ENCODE assay signal across 7 mouse cellular contexts in the genomic region with DNA sequence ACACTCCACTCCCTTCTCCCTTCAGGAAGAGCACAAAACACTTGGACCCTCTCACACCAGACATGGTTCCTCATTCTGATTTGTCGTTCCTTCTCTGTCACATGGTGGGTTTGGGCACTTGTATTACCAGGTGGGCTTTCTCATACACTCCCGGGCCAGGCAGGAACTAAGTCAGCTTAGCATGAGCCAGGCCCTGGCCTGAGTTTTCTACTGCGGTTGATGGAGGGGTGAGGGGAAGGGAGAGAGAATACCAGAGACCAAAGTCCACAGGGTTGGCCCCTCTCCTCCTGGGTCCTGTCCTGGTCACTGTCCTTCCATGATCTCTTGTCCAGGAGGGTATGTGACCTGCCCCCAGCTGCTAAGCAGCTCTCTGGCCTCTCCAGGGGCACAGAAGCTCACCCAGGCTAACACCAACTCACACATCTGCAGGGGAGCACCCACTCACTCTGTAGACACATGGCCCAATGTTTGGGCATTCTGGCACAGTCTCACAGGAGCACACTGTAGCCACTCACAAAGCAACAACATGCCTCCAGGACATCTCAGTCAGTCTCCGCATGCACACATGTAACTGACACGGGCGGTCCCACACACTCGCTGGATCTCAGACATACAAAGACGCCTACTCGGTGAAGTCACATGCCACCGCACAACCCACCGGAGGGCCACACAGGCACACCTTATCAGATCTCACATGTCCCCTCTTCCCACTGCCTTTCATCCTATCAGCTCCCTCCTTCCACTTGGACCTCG. TPM values are rescaled to one million over a fixed set of nuclear protein-coding genes. Genes with fewer than 3 reads are reported as not detected.
DNase-seq lines count a peak whose midpoint lies in the region; ATAC-seq and TF ChIP-seq lines count a peak whose summit lies in the region.

No protein-coding gene starts in this region.

- H3K4me2 ChIP-seq in CH12.LX (ENCODE audit: insufficient read depth, low read depth, poor library complexity, severe bottlenecking) = peak overlapping the region; percentile 48
- H3K4me2 ChIP-seq in hindbrain, postnatal 0 days (ENCODE audit: low read depth, low read length) = peak overlapping the region; percentile 98
- peak overlapping the region; percentile 98 for H3K4me2 ChIP-seq in neural tube, embryonic 11.5 days (ENCODE audit: low read depth)

- no peak overlapping the region for H3K9ac ChIP-seq in CH12.LX (ENCODE audit: insufficient read depth, low read depth)
- H3K9ac ChIP-seq in hindbrain, postnatal 0 days (replicated peaks; ENCODE audit: low read length) = peak overlapping the region; percentile 100
- H3K9ac ChIP-seq in neural tube, embryonic 11.5 days (ENCODE audit: low read length) = peak overlapping the region; percentile 99

- in situ Hi-C loops in CH12.LX (cut with MboI; ENCODE audit: low pct_ligation_motif_present, low pct_unique_long_range_greater_than_20kb, low sequenced_read_pairs) = no loop called here

- H3K36me3 ChIP-seq in C2C12 (ENCODE audit: control insufficient read depth, insufficient read depth) (peaks cover 34% of the 10 kb centered on the region), CH12.LX (replicated peaks in 1 of 2; ENCODE audit: control insufficient read depth in 1 of 2, insufficient read depth in 1 of 2, low read length in 1 of 2) (peaks cover 0 to 11% of the 10 kb centered on the region in 2 experiments)
- H3K36me3 ChIP-seq in hindbrain, postnatal 0 days (ENCODE audit: insufficient read depth, low read length) = peaks cover 13% of the 10 kb centered on the region
- H3K36me3 ChIP-seq in neural tube, embryonic 11.5 days (ENCODE audit: control insufficient read depth, insufficient read depth, low read length) = peaks cover 11% of the 10 kb centered on the region

- no peak for TF ChIP-seq POLR2A in CH12.LX (IDR thresholded peaks at IDR 0.05; ENCODE audit: low read depth, low read length)
- TF ChIP-seq POLR2A in embryonic fibroblast, embryonic 13.5 days (IDR thresholded peaks at IDR 0.05; ENCODE audit: low read depth, low read length) = peak; percentile 37; the same call in 1 of the 2 replicates

- peak overlapping the region; percentile 93 for H3ac ChIP-seq in C2C12 (ENCODE audit: control insufficient read depth, insufficient read length, low read depth)

- H3K9me3 ChIP-seq in CH12.LX (replicated peaks; ENCODE audit: low read length) = no peaks in the 10 kb centered on the region
- no peaks in the 10 kb centered on the region for H3K9me3 ChIP-seq in hindbrain, postnatal 0 days (ENCODE audit: low read length)
- no peaks in the 10 kb centered on the region for H3K9me3 ChIP-seq in neural tube, embryonic 11.5 days (ENCODE audit: control insufficient read depth, low read length)

- H3K4me1 ChIP-seq in CH12.LX (ENCODE audit: control insufficient read depth in 1 of 2, insufficient read depth in 2 of 2) = peaks cover 7 to 56% of the 10 kb centered on the region in 2 experiments
- peaks cover 4% of the 10 kb centered on the region for H3K4me1 ChIP-seq in embryonic fibroblast, embryonic 13.5 days (ENCODE audit: control insufficient read depth, insufficient read depth, low read length)
- H3K4me1 ChIP-seq in hindbrain, postnatal 0 days (ENCODE audit: insufficient read depth, low read length) = peaks cover 32% of the 10 kb centered on the region
- H3K4me1 ChIP-seq in neural tube, embryonic 11.5 days (ENCODE audit: control insufficient read depth, insufficient read depth, low read length) = peaks cover 26% of the 10 kb centered on the region

- H3K79me3 ChIP-seq in C2C12 (ENCODE audit: low read depth) = peaks cover 22% of the 10 kb centered on the region

- no peak for TF ChIP-seq RAD21 in CH12.LX (IDR thresholded peaks at IDR 0.05; ENCODE audit: low read depth, low read length)

- H3K79me2 ChIP-seq in C2C12 (ENCODE audit: control insufficient read depth, insufficient read depth) (peaks cover 29% of the 10 kb centered on the region), CH12.LX (replicated peaks; ENCODE audit: control insufficient read depth, extremely low read depth, insufficient read depth, poor library complexity, severe bottlenecking) (no peaks in the 10 kb centered on the region)

- H3K27me3 ChIP-seq in C2C12 (ENCODE audit: control insufficient read depth, insufficient read depth, insufficient read length) = no peaks in the 10 kb centered on the region
- H3K27me3 ChIP-seq in CH12.LX (replicated peaks) = peaks cover 10% of the 10 kb centered on the region
- no peaks in the 10 kb centered on the region for H3K27me3 ChIP-seq in hindbrain, postnatal 0 days (ENCODE audit: insufficient read depth, low read length)
- H3K27me3 ChIP-seq in neural tube, embryonic 11.5 days (ENCODE audit: control insufficient read depth, insufficient read depth, low read length) = no peaks in the 10 kb centered on the region

- DNase-seq in CH12.LX (ENCODE audit: extremely low read depth) = no peak
- peak; percentile 63 for DNase-seq in hindbrain, postnatal 0 days (ENCODE audit: low spot score)
- DNase-seq in left cerebral cortex, adult 9 months (ENCODE audit: low spot score in 2 of 2) = peak; percentile 80 to 85
- DNase-seq in neural tube, embryonic 11.5 days (ENCODE audit: low spot score) = peak; percentile 40

- TF ChIP-seq CTCF in C2C12 (IDR thresholded peaks at IDR 0.05; ENCODE audit: control insufficient read depth, insufficient read depth, insufficient read length) (no peak), CH12.LX (conservative IDR thresholded peaks at IDR 0.05 in 1 of 2, IDR thresholded peaks at IDR 0.05 in 1 of 2; ENCODE audit: low read depth in 2 of 2, low read length in 2 of 2) (no peak)
- TF ChIP-seq CTCF in embryonic fibroblast, embryonic 13.5 days (IDR thresholded peaks at IDR 0.05; ENCODE audit: borderline replicate concordance, insufficient read depth, low read length) = no peak
- no peak for TF ChIP-seq CTCF in hindbrain, postnatal 0 days (IDR thresholded peaks at IDR 0.05; ENCODE audit: low read depth)

- dilution Hi-C loops in CH12.LX (cut with MboI; ENCODE audit: extremely low pct_ligation_motif_present, extremely low pct_unique_long_range_greater_than_20kb, low sequenced_read_pairs) = no loop called here

- no peak overlapping the region for H3K27ac ChIP-seq in CH12.LX (ENCODE audit: insufficient read depth, low read depth)
- H3K27ac ChIP-seq in embryonic fibroblast, embryonic 13.5 days (ENCODE audit: insufficient read depth, low read length) = no peak overlapping the region
- H3K27ac ChIP-seq in hindbrain, postnatal 0 days = peak overlapping the region; percentile 100
- peak overlapping the region; percentile 100 for H3K27ac ChIP-seq in neural tube, embryonic 11.5 days (ENCODE audit: low read depth, low read length)

- no peak for TF ChIP-seq EP300 in CH12.LX (IDR thresholded peaks at IDR 0.05; ENCODE audit: low read length)

- H3K4me3 ChIP-seq in C2C12 (ENCODE audit: insufficient read depth, poor library complexity, severe bottlenecking) = peak overlapping the region; percentile 84
- H3K4me3 ChIP-seq in CH12.LX (replicated peaks in 1 of 3; ENCODE audit: low read depth in 2 of 3, low read length in 2 of 3, poor library complexity in 1 of 3) = peak overlapping the region in 2 of 3 experiments; percentile 17 to 66
- peak overlapping the region; percentile 56 for H3K4me3 ChIP-seq in embryonic fibroblast, embryonic 13.5 days (ENCODE audit: insufficient read depth, low read length)
- H3K4me3 ChIP-seq in hindbrain, postnatal 0 days (ENCODE audit: low read length) = peak overlapping the region; percentile 89
- peak overlapping the region; percentile 92 for H3K4me3 ChIP-seq in neural tube, embryonic 11.5 days (ENCODE audit: low read depth, low read length)

- WGBS in hindbrain, postnatal 0 days = 1% methylated on average over 12 of the region's 12 CpGs
- WGBS in neural tube, embryonic 11.5 days = 11% methylated on average over 12 of the region's 12 CpGs

- 0 out of 2 replicates have a peak, but pooled peaks have one; percentile 2 for ATAC-seq in hindbrain, postnatal 0 days
- ATAC-seq in neural tube, embryonic 11.5 days (ENCODE audit: insufficient read depth, low FRiP score, low TSS enrichment) = no peak
- no peak for ATAC-seq in monocyte, adult 5-6 weeks (replicated peaks; ENCODE audit: insufficient number of reproducible peaks, low FRiP score, low TSS enrichment, poor library complexity, severe bottlenecking)

RNA-seq across cellular contexts. Expression of gene Ptms, which starts 3.8 kb away (rescaled TPM):
- polyA plus RNA-seq in C2C12 (2012; fragmentation: generic; extraction: Trizol) = 1,903 TPM
- total RNA-seq in CH12.LX (2012; rRNA removed) = 11.0 and 12.8 TPM in 2 replicates
- 7.0 and 8.1 TPM in 2 replicates for total RNA-seq in CH12.LX (2014; rRNA removed)
- 96.6 and 99.6 TPM in 2 replicates for polyA plus RNA-seq in CH12.LX (2012; ENCODE audit: insufficient read length, low read depth)
- 602 and 622 TPM in 2 replicates for polyA plus RNA-seq in embryonic fibroblast, embryonic 13.5 days (2011; ENCODE audit: insufficient read length, low read depth, missing spikeins)
- 913 and 1,024 TPM in 2 replicates for total RNA-seq in hindbrain, postnatal 0 days (2014; rRNA removed)
- 767 and 773 TPM in 2 replicates for polyA plus RNA-seq in hindbrain, postnatal 0 days (2015; fragmentation: Nextera tagmentation; extraction: Ambion mirVana)
- polyA plus RNA-seq in neural tube, embryonic 11.5 days (2014; fragmentation: Nextera tagmentation; extraction: Ambion mirVana) = 345 and 381 TPM in 2 replicates
- total RNA-seq in monocyte, adult 5-6 weeks (2017) = 89.3 to 145 TPM (median 115 TPM) in 3 replicates

RNA-seq across cellular contexts. Expression of gene Lag3, which starts 4.6 kb away (rescaled TPM):
- polyA plus RNA-seq in C2C12 (2012; fragmentation: generic; extraction: Trizol) (0.44 TPM), CH12.LX (2012; ENCODE audit: insufficient read length, low read depth) (1.5 and 2.0 TPM in 2 replicates)
- total RNA-seq in CH12.LX (2012; rRNA removed) (1.2 and 1.9 TPM in 2 replicates), CH12.LX (2014; rRNA removed) (0.32 and 0.52 TPM in 2 replicates)
- 1.2 TPM in 2 replicates for polyA plus RNA-seq in embryonic fibroblast, embryonic 13.5 days (2011; ENCODE audit: insufficient read length, low read depth, missing spikeins)
- 1.8 and 2.2 TPM in 2 replicates for total RNA-seq in hindbrain, postnatal 0 days (2014; rRNA removed)
- polyA plus RNA-seq in hindbrain, postnatal 0 days (2015; fragmentation: Nextera tagmentation; extraction: Ambion mirVana) = 3.3 and 3.6 TPM in 2 replicates
- polyA plus RNA-seq in neural tube, embryonic 11.5 days (2014; fragmentation: Nextera tagmentation; extraction: Ambion mirVana) = 1.4 and 1.7 TPM in 2 replicates
- total RNA-seq in monocyte, adult 5-6 weeks (2017) = 0.68 TPM in 1 of 3 replicates, not detected in the others

RNA-seq across cellular contexts. Expression of gene Mlf2, which starts 15.1 kb away (rescaled TPM):
- polyA plus RNA-seq in C2C12 (2012; fragmentation: generic; extraction: Trizol) (547 TPM), CH12.LX (2012; ENCODE audit: insufficient read length, low read depth) (203 and 210 TPM in 2 replicates)
- total RNA-seq in CH12.LX (2012; rRNA removed) (116 and 129 TPM in 2 replicates), CH12.LX (2014; rRNA removed) (109 and 124 TPM in 2 replicates)
- polyA plus RNA-seq in embryonic fibroblast, embryonic 13.5 days (2011; ENCODE audit: insufficient read length, low read depth, missing spikeins) = 250 and 255 TPM in 2 replicates
- total RNA-seq in hindbrain, postnatal 0 days (2014; rRNA removed) = 639 and 964 TPM in 2 replicates
- 618 and 628 TPM in 2 replicates for polyA plus RNA-seq in hindbrain, postnatal 0 days (2015; fragmentation: Nextera tagmentation; extraction: Ambion mirVana)
- polyA plus RNA-seq in neural tube, embryonic 11.5 days (2014; fragmentation: Nextera tagmentation; extraction: Ambion mirVana) = 468 and 513 TPM in 2 replicates
- 46.8 to 65.2 TPM (median 56.4 TPM) in 3 replicates for total RNA-seq in monocyte, adult 5-6 weeks (2017)

RNA-seq across cellular contexts. Expression of gene Cd4, which starts 28.1 kb away (rescaled TPM):
- polyA plus RNA-seq in C2C12 (2012; fragmentation: generic; extraction: Trizol) (not detected), CH12.LX (2012; ENCODE audit: insufficient read length, low read depth) (1.1 and 1.6 TPM in 2 replicates)
- total RNA-seq in CH12.LX (2012; rRNA removed) (0.29 and 0.34 TPM in 2 replicates), CH12.LX (2014; rRNA removed) (0.26 and 0.27 TPM in 2 replicates)
- polyA plus RNA-seq in embryonic fibroblast, embryonic 13.5 days (2011; ENCODE audit: insufficient read length, low read depth, missing spikeins) = not detected in 2 replicates
- total RNA-seq in hindbrain, postnatal 0 days (2014; rRNA removed) = 0.05 TPM in 1 of 2 replicates, not detected in the other
- polyA plus RNA-seq in hindbrain, postnatal 0 days (2015; fragmentation: Nextera tagmentation; extraction: Ambion mirVana) = 0.13 and 0.18 TPM in 2 replicates
- 0.07 TPM in 1 of 2 replicates, not detected in the other for polyA plus RNA-seq in neural tube, embryonic 11.5 days (2014; fragmentation: Nextera tagmentation; extraction: Ambion mirVana)
- 3.1 to 5.2 TPM (median 4.0 TPM) in 3 replicates for total RNA-seq in monocyte, adult 5-6 weeks (2017)

RNA-seq across cellular contexts. Expression of gene Cops7a, which starts 49.2 kb away (rescaled TPM):
- 165 TPM for polyA plus RNA-seq in C2C12 (2012; fragmentation: generic; extraction: Trizol)
- 85.6 and 104 TPM in 2 replicates for total RNA-seq in CH12.LX (2012; rRNA removed)
- 62.8 and 73.2 TPM in 2 replicates for total RNA-seq in CH12.LX (2014; rRNA removed)
- 98.6 and 114 TPM in 2 replicates for polyA plus RNA-seq in CH12.LX (2012; ENCODE audit: insufficient read length, low read depth)
- 77.4 and 94.3 TPM in 2 replicates for polyA plus RNA-seq in embryonic fibroblast, embryonic 13.5 days (2011; ENCODE audit: insufficient read length, low read depth, missing spikeins)
- total RNA-seq in hindbrain, postnatal 0 days (2014; rRNA removed) = 113 and 146 TPM in 2 replicates
- polyA plus RNA-seq in hindbrain, postnatal 0 days (2015; fragmentation: Nextera tagmentation; extraction: Ambion mirVana) = 97.1 and 101 TPM in 2 replicates
- polyA plus RNA-seq in neural tube, embryonic 11.5 days (2014; fragmentation: Nextera tagmentation; extraction: Ambion mirVana) = 110 and 118 TPM in 2 replicates
- 7.6 to 25.6 TPM (median 21.5 TPM) in 3 replicates for total RNA-seq in monocyte, adult 5-6 weeks (2017)

Comparison
In these comparisons a context has a peak if more than half of its experiments do, and no peak if none do; other contexts are left out.
1. H3K4me3 ChIP-seq: peak in every context shown above with its lines; median percentile 92 in neural tube, embryonic 11.5 days; 89 in hindbrain, postnatal 0 days; 84 in C2C12; 56 in embryonic fibroblast, embryonic 13.5 days; 42 in CH12.LX.
2. H3K27ac ChIP-seq: peak in hindbrain, postnatal 0 days (single experiment) and neural tube, embryonic 11.5 days (single experiment); none in CH12.LX (single experiment) and embryonic fibroblast, embryonic 13.5 days (single experiment).
3. H3K4me2 ChIP-seq: peak in every context shown above with its lines; median percentile 98 in hindbrain, postnatal 0 days; 98 in neural tube, embryonic 11.5 days; 48 in CH12.LX.